Mouse (Mus musculus) right cerebral cortex, postnatal 14 days (tissue): Measurements from ENCODE around the gene Cdk5rap2.
A peak's percentile ranks its signal among the peaks of the same experiment; 100 is the strongest.

Source experiments
- DNase-seq: peaks from one replicate; pipeline ENCODE4 v3.0.0; 2022

Gene Cdk5rap2

DNA sequence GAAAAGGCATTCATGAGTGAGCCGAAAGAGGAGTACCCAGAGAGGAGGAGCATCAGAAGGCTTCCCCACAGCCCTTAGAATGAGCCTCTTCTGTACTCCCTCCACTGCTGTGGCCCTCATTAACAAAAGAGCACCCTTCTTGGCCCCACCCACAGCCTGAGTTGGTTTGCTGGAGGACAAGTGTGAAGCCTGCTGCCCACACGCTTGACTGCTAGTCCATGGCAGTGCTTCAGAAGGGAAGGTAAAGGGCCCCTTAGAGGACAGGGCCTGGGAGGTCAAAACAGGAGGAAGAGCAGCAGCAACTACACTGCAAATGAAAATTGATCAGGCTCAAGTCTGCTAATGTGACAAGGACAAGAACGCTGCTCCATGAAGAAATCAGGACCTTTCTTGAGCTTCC lies 56.6 kb downstream of the Cdk5rap2 start:
- no peak for DNase-seq

DNA sequence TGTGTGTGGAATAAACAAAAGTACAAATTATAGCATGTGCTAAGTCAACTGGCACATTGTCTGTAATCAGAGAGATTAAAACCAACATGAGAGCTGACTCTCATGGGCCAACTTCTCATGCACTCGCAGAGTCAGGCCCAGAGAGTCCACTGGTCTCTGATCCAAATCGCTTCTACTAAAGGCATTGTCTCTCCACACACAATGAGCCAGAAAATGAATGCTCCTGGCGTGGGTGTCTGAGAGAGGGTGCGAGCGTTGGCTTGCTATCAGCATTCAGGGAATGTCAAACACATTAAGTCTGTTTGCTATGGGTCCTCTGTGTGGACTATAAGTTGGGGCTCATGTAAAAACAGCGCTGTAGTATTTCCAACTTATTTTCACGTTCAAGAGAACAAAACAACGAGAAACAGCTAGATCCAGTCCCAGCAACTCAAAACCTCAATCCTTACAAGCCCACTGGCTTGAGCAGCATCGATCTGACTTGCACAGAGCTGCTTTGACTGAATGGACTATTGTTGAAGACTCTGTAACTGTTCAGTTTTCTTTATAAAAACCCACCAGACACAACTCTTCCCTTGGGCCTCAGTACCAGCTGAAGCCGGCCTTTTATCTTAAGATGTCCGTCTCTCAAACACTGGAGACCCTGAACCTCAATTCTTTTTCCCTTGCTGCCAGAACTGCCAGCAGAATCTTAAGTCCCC lies 74.6 kb downstream of the Cdk5rap2 start:
- DNase-seq = no peak

DNA sequence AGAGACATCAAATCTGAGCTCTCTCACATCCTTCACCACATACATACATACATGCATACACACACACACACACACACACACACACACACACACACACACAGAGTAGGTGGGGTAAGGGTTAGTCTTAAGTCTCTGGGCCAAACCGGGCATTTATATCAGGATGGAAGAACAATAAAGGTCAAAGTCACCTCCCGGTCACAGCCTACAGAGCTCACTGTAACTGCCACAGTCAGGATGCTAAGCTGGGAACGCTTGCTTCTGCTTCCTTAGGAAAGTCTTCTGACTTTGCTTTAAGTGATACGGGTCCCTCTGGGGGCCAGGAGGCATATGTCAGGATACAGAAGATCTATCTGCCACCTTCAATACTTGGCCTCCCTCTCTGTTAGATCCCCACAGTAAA lies 75.2 kb downstream of the Cdk5rap2 start:
- DNase-seq = no peak

DNA sequence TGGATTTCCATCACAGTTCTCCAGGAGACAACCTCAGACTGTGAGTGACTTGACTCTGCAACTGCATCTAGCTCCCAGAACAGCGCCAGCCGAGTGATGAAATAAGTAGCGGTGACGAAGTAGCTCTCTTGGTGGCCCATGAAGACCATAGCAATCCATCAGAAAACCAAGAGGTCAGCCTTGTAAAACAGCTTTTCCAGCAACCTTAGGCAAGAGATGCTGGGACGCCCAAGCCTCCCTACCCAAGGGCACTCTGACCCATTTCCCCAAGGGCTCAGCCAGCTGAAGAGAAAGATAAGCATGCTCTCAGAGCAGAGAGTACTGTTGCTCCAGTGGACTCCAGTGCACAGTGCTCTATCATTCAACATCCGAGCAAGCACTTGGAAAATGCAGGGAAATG lies 77.3 kb downstream of the Cdk5rap2 start:
- no peak for DNase-seq

DNA sequence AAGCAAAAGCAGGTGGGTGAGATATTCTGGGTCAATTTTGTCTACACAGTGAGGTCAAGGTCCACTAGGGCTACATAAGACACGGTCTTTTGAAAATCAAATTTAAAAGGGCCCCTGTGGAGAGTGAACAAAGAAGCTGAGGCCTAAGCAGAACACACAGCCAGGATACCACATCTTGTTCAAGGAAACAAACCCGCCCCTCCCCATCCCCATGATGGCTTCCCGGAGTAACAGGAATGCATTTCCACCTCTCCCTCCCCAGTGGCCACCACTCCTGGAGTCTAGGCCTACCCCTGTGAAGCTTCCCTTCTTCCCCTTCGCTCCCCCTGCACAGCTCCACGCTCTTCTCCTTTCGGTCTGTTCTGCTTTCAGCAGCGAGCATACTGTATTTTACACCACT lies 77.7 kb downstream of the Cdk5rap2 start:
- DNase-seq = no peak

DNA sequence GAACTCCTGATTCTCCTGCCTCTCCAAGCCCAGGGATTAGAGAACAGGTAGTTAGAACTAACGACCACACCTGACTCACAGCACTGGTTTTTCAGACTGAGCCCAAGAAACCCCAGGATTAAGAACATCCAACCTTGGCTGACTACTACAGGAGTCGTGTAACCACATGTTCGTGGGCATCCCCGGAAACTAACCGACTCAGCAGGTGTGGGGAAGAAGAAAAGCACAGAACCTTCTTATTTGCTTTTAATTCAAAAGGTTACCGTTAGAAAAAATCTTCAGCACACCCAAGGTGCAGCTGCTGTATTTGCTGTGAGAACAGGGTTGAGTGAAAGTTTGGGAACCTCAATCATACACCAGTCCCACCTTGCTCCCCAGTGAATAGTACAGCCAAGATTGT lies 79.1 kb downstream of the Cdk5rap2 start:
- no peak for DNase-seq

DNA sequence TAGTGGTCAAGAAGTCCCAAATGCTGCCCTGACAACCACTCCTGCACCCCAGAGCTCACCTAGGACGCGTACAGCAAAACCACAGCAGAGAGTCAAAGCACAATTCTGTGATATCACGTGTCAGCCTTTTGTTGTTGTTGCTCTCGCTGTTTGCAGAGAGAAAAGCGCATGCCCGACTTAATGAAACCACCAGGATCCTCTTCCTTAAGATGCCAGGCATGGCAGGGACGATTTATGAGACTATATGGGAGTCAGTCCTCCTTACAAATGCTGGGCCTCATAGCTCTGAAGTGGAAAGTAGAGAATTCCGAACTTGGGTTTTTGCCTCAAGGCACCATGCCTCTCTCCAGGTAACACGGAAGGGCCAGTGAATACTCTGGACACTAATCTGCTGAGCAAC lies 82.2 kb downstream of the Cdk5rap2 start:
- no peak for DNase-seq

DNA sequence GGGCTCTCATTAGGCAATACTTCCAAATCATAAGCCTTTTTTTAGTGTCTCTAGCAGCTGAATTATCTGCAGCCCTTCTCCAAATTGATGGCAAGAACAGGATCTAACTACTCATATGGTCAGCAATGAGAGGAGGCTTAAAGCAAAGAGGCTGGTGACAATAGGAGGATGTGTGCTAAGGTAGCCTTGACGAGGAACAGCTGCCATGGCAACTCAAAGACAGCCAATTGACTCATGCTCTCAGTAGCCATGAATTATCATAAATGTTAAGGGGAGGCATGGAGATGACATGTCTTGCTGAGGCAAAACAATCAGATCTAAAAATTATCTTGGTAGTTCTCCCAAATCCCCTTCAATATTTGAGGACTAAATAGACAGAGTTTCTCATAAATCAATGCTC lies 82.8 kb downstream of the Cdk5rap2 start:
- DNase-seq = no peak

DNA sequence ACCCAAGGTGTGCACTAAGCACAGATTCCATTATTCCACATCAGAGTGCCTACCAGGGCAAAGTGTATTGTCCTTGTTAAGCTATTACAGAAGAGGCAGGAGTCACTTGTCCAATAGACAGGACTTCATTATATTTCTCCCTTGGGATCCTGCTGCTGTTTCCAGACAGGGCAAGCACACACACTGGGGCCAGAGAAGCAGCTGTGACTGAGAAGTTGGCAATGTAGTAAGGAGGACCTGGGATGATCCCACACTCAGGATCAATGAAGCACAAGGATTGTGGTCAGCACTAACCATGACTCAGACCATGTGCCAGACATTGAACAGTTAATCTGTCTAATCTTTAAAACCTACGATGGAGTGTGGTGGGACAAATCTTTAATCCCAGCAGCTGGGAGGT lies 88.7 kb downstream of the Cdk5rap2 start:
- DNase-seq = no peak

DNA sequence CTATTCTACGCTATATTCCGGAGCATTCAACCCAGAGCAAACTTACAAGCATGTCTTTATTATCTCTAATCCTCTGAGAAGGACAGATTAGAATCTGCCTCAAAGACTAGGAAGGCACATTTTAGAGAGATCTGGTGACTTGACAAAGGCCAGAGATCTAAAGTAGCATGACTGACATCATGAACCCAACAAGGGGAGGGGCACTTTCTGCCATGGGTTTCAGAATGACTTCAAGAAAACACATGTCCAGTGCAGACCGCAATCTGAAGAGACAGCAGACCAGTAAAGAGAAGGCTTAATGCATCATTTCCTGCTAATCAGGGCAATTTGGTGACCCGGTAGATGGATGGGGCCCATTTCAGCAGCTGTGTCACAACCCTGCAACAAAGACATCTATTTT lies 98.1 kb downstream of the Cdk5rap2 start:
- no peak for DNase-seq

DNA sequence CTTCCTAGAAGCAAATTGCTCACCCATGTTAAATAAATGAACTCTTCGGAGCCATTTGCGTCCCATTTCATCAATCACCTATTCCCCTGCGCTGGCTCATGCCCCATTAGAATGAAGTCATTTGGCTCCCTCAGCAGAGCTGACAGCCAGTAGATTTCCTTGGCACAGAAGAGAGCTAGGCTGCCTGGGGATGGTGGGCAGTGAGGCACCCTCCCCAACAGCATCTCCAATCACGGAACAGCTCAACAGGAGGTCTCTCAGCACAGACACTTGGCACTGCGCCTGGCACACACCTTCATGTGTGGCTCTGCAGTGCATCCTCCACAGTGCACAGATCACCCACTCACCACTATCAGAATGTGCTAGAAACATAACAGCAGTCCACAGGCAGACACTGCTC lies 98.7 kb downstream of the Cdk5rap2 start:
- peak; percentile 53 for DNase-seq

DNA sequence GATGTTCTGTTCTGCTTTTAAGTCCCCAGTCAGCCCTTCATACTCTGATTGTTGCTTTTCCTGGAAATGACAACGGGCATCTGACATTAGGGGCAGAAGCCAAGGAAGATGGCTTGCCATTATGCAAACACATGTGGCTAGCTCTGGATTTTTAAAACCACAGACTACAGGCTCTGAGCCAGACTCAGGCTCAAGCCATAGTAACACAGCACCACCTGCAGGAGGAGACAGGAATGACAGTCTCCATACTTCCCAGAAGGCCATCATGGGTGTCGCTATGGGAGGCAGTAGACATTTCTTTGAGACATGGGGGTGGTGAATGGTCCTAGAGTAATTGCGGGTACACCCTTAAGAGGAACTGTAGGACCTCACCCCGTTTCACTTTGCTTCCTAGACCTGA lies 103.0 kb downstream of the Cdk5rap2 start:
- peak; percentile 83 for DNase-seq

DNA sequence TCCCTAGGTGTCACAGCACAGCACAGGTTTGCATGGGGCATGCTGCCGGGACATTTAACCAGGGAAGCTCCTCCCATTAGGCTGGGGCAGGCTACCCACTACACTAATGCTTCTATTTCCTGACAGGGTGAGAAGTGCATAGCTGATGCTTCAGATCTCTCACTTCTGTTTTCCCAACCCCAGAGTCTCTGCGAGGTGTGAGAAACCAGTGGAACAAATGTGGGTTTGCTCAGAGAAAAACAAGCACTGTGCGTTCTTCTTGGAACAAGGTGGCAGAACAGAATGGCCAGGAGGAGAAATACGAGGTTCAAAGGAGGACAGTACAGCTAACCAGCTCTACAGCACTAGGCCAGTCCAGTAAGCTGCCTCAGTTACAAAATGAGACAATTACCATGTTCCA lies 106.4 kb downstream of the Cdk5rap2 start:
- DNase-seq = no peak

DNA sequence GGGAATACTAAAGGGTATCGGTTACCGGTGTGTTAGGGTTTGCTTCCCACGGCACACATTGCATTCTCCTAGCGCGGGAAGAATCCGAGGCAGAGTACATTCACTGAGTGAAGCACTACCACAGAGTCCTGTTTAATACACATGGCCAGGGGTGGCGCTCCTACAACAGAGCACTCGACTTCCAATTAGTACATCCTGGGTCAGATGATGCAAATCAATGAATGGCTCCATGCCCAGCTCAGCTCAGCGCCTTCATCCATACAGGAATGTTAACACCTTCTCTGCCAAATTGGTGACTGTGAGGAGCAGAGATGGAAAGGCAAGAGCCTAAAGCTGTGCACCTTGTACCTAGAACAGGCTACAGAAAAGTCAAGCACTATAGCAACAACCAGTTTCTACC lies 109.1 kb downstream of the Cdk5rap2 start:
- peak; percentile 18 for DNase-seq

DNA sequence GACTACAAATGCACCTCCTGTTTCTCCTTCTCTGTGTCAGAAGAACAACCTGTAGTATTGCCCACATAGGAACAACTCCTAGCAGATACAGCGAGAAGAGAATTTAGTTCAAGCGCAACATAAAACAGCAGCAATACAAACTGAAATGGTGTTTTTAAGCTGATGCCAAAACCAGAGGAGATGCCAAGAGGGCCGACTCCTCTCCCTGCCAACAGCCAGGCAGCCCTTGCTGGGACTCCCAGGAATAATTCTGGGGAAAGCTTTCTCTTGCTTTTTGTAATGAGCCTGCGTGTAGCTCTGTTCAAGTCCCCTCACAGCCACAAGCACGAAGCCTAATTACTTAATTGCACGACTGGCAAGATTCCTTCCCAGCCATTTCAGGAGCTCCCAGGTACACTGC lies 120.9 kb downstream of the Cdk5rap2 start:
- no peak for DNase-seq

DNA sequence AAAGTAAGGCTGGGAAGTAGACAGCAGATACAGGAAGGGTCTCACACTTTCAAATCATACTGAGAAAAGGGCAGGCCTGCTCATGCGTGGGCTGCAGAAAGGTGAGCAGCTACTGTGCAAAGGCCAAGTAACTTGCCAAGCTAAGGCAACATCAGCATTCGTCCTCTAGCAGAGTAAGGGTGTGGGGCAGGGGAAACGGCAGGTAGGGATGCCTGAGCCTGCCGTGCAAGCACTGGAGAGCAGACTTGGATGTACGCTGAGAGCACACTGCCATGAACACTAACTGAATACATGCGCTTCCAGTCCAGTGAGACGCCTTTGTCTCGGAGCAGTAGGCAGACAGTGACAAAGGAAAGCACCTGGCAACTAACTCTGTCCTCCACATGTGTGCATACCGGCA lies 127.1 kb downstream of the Cdk5rap2 start:
- no peak for DNase-seq

DNA sequence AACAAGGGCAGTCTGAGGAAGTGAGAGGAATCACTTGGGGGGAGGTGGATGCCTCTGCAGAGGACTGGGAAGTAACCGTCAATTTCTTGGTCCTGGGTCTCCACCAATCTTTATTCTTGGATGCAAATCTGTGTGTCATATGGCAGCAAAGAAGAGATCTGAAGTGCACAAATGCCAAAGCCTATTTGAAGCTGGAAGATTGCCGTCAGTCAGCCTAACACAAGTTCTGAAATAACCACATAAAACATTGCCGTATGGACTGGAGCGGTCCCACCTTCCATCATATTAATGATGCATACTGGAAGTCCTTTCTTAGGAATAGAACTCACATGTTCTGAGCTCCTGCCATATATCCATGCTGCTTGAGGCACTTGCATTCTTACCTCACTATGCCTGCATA lies 131.4 kb downstream of the Cdk5rap2 start:
- DNase-seq = no peak

DNA sequence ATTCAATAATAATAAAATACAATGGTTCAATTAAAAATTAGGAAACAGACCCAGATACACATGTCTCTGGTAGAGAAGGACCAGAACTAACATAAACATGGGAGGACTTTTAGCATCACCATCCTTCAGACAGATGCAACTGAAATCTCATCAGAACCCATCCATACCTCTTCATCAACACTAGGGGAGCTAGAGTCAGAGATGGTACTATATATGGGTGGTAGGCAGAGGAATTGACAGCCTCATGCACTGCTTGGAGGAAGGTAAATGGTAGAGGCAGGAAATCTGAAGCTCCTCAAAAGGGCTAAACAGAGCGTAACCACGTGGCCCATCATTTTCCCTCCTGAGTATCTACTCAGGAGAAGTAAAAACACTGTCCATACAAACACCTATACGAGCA lies 132.2 kb downstream of the Cdk5rap2 start:
- no peak for DNase-seq

DNA sequence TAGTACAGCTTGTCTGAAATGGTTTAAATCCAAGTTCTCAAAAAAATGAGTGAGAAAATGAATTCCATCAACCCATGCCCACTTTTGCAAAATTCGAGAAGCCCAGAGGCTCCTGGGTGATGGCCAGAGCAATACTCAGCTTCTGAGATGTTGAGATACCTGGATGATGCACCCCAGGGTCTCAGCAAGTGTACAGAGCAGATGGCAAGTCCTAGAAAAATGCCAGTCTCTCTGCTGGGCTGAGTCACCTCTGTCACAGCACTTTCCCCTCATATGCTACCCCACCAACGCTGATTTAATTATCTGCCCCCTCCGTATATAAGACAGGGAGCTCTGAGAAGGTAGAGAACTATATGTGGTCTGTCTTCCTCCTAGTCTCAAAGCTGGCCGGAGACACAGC lies 137.3 kb downstream of the Cdk5rap2 start:
- DNase-seq = no peak

DNA sequence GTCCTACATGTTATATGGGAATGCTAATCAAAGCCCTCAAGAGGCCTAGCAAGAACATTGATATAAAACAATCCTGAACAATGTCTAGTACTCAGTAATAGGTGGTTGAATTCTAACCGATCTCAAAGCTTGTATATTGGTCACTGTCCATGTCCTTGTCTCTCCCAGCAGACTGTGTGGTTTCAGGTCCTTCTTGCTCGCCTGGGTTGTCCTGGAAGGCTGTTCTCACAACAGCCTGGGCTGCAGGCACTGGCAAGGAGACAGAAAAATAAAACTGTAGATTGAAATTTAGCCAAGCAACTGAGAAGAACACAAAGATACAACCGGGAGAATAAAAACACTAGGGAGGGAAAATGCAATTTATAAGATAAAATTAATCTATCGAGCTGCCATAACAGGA lies 137.7 kb downstream of the Cdk5rap2 start:
- no peak for DNase-seq

DNA sequence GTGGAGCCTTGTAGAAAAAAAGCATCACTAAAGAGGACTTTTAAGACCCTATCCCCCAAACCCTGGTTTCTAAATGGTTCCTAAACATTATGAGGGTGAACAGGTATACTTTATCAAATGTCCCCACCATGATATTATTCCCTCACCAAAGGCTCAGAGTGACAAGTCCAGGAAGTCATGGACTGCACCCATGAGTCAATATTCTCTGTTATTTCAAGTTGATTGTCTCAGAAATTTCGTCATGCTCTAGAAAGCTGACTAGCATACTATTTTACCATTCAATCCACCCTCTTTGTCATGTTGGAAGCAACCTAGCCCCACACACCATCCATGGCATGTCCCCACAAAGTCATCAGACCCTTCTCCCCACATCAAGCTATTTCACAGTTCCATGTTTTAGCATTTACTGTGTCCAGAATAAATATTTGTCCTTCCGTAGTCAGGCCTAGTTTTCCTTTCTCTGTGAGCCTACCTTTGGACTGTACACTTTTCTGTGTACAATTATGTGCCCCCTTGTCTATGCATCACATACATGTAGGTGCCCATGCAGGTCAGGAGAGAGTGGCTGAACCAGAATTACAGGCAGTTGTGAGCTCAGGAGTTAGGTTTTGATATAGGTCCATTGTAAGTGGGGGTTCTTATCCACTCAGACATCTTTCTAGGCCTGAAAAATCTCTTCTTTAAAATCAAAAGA lies 142.9 kb downstream of the Cdk5rap2 start:
- DNase-seq = no peak

DNA sequence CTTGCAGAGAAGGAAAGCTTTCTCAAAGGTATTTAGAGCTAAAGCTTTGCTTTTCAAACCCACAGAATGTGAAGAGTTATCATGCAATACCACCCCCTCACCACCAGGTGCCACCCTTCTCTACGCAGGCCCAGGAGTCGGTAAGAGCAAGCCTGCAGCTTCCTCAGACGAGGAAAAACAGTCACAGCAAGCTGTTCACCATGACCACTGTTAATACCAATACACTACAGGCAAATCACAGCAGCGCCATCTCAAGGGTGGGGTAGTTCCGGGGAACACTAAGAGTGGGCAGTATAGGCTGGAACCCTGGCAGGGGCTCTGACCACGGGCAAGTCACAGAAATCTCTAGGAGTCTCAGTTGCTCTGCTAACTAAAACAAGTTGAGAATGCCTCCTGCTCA lies 145.0 kb downstream of the Cdk5rap2 start:
- DNase-seq = peak; percentile 59

DNA sequence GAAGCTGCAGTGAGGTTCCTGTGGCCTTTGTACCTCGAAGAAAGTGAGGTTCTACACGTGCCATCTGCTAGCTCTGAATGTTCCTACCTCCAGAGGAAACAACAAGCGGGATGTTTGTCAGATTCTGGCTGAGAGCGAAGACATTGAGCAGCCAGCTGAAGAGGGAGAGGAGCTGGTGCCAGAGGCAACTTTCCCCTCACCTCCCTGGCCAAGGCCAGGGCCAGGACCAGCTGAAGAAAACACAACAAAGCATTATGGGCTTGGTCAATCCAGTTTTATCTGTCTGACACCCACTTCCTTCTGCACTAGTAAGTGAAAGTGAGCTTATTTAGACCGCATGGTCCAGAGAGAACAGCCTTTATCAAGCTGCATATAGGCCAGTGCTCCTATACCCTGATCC lies 147.4 kb downstream of the Cdk5rap2 start:
- DNase-seq = no peak

DNA sequence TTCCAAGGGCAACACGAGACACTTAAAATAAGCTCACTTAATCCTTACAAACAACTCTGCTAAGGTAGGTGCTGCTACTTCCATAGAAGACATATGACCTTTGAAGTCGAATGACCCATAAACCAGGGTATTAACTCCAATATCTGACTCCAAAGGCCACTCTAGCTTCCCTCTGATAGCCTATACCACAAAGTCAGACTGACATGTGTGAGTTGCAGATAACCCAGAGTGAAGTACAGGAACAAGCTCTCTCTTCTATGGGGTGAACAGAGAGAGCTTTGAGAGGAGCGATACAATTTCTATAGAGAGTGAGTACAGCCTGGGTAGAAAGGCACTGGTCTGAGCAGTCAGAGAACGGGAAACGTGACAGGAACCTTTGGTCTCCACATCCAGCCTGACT lies 148.9 kb downstream of the Cdk5rap2 start:
- DNase-seq = no peak

DNA sequence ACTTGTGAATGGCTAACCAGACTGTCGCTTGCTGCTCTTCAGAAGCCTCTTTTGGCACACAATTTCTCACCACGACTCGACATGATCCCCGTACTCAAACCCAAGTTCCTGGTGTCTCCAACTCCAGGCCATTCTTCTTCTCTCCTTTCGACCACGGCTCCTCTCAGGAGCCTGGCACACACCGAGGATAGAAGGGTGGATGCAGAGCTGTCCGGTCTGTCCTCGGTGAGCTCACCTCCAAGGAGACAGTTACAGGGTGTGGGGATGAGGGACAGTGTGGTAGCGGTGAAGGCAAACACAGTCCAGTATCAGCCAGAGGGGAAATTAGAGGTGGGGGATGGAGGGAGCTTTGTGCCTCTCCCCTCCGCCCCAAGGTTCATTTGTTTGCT lies 149.8 kb downstream of the Cdk5rap2 start:
- no peak for DNase-seq
